7 mouse cellular contexts compared by ENCODE assay signal in the genomic region with DNA sequence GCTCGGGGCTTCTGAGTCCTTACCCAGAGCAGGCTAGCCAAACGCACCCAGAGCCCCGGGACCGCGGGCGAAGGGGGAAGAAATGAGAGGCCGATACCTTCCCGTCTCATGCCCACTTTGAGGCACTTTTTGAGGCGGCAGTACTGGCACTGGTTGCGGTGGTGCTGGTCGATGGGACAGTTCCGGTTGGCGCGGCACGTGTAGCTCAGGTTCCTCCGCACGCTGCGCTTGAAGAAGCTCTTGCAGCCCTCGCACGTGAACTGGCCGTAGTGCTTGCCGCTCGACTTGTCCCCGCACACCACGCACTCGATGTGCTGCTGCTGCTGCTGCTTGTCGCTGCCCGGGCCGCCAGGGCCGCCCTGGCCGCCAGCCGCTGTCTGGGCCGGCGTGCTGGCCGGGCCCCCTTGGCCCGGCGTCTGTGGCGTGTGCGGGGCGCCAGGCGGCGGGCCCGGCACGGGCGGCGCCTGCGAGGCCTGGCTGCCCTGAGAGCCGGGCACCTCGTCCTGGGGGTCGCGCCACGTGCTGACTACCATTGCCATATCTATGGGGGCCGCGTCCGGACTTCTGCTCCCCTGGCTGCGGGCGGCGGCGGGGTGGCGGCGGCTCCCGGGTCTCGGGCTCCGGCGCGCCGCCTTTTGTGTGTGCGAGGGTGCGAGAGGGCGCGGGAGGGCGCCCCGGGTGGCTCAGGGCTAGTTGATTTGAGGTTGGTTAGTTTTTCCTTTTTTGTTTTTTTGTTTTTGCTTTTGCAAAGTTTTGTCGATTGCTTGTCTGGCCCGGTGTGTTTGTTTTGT. TPM values are rescaled to one million over a fixed set of nuclear protein-coding genes. Genes with fewer than 3 reads are reported as not detected.
DNase-seq lines count a peak whose midpoint lies in the region; ATAC-seq and TF ChIP-seq lines count a peak whose summit lies in the region.

No protein-coding gene starts in this region.

- no peak for TF ChIP-seq CTCF in spleen, adult 2 months (IDR thresholded peaks at IDR 0.05; ENCODE audit: extremely low read depth, insufficient read depth, insufficient read length, insufficient replicate concordance)

- H3K4me1 ChIP-seq in spleen, adult 2 months (ENCODE audit: control insufficient read depth, insufficient read depth, insufficient read length) = no peaks in the 10 kb centered on the region
- peaks cover 3% of the 10 kb centered on the region for H3K4me1 ChIP-seq in hindbrain, embryonic 11.5 days (replicated peaks; ENCODE audit: control insufficient read depth, insufficient read depth, low read length)
- peaks cover 22% of the 10 kb centered on the region for H3K4me1 ChIP-seq in limb, embryonic 14.5 days (ENCODE audit: control insufficient read depth, insufficient read depth, low read length)

- peak overlapping the region; percentile 49; the same call in 1 of the 2 replicates for H3K4me3 ChIP-seq in spleen, adult 2 months (ENCODE audit: extremely low read depth, insufficient read depth, insufficient read length)
- H3K4me3 ChIP-seq in hindbrain, embryonic 11.5 days (ENCODE audit: low read depth, low read length) = peak overlapping the region; percentile 92
- H3K4me3 ChIP-seq in limb, embryonic 14.5 days (replicated peaks; ENCODE audit: low read length) = peak overlapping the region; percentile 81

- H3K27ac ChIP-seq in spleen, adult 2 months (ENCODE audit: insufficient read depth, low read length) = peak overlapping the region; percentile 34
- peak overlapping the region; percentile 100 for H3K27ac ChIP-seq in hindbrain, embryonic 11.5 days (ENCODE audit: low read depth, low read length)
- peak overlapping the region; percentile 99 for H3K27ac ChIP-seq in limb, embryonic 14.5 days (replicated peaks; ENCODE audit: low read depth, low read length)

- peak overlapping the region; percentile 91 for H3K4me2 ChIP-seq in hindbrain, embryonic 11.5 days (replicated peaks; ENCODE audit: low read depth, low read length)
- peak overlapping the region; percentile 88 for H3K4me2 ChIP-seq in limb, embryonic 14.5 days (replicated peaks; ENCODE audit: low read depth, low read length, severe bottlenecking)

- H3K9me3 ChIP-seq in hindbrain, embryonic 11.5 days (ENCODE audit: control insufficient read depth, low read length) = no peaks in the 10 kb centered on the region
- no peaks in the 10 kb centered on the region for H3K9me3 ChIP-seq in limb, embryonic 14.5 days (ENCODE audit: control insufficient read depth, low read length)

- H3K27me3 ChIP-seq in spleen, adult 2 months (ENCODE audit: control insufficient read depth, insufficient read depth, low read length) = peaks cover 16% of the 10 kb centered on the region
- no peaks in the 10 kb centered on the region for H3K27me3 ChIP-seq in hindbrain, embryonic 11.5 days (ENCODE audit: control insufficient read depth, insufficient read depth, low read length)
- H3K27me3 ChIP-seq in limb, embryonic 14.5 days (ENCODE audit: control insufficient read depth, insufficient read depth, low read length) = peaks cover 6% of the 10 kb centered on the region; the same call in 1 of the 2 replicates

- no peak for ATAC-seq in hindbrain, embryonic 11.5 days (ENCODE audit: low FRiP score)
- ATAC-seq in limb, embryonic 14.5 days (ENCODE audit: low FRiP score, low read depth) = no peak

- no peak for TF ChIP-seq POLR2A in spleen, adult 2 months (IDR thresholded peaks at IDR 0.05; ENCODE audit: low read depth, low read length)
- TF ChIP-seq POLR2A in limb, embryonic 14.5 days (IDR thresholded peaks at IDR 0.05; ENCODE audit: borderline replicate concordance, extremely low read depth, insufficient read depth, insufficient read length) = no peak

- no peak for DNase-seq in spleen, adult 2 months (ENCODE audit: low read depth in 1 of 2, low spot score in 2 of 2)
- DNase-seq in spleen, adult 18-20 months = no peak
- peak; percentile 61 for DNase-seq in embryo, embryonic 9.5 days (ENCODE audit: extremely low spot score)
- peak; percentile 70 for DNase-seq in hindbrain, embryonic 11.5 days (ENCODE audit: low spot score)
- DNase-seq in limb, embryonic 14.5 days (ENCODE audit: low spot score) = no peak
- DNase-seq in ovary, postnatal 36 days (ENCODE audit: low spot score) = peak; percentile 54
- DNase-seq in frontal cortex, adult 2 months (ENCODE audit: extremely low spot score in 1 of 2, low spot score in 1 of 2) = no peak

- H3K9ac ChIP-seq in hindbrain, embryonic 11.5 days (ENCODE audit: low read depth, low read length) = peak overlapping the region; percentile 100
- peak overlapping the region; percentile 98 for H3K9ac ChIP-seq in limb, embryonic 14.5 days (ENCODE audit: low read depth, low read length, severe bottlenecking)

- WGBS in spleen, adult 2 months = 5% methylated on average over 75 of the region's 75 CpGs
- WGBS in hindbrain, embryonic 11.5 days = under 1% methylated on average over 64 of the region's 75 CpGs
- WGBS in limb, embryonic 14.5 days = 0% methylated on average over 52 of the region's 75 CpGs

- H3K36me3 ChIP-seq in spleen, adult 2 months (ENCODE audit: control insufficient read depth, insufficient read depth, low read length) = no peaks in the 10 kb centered on the region
- H3K36me3 ChIP-seq in hindbrain, embryonic 11.5 days (ENCODE audit: control insufficient read depth, insufficient read depth, low read length) = peaks cover 2% of the 10 kb centered on the region; the same call in 1 of the 2 replicates
- peaks cover 34% of the 10 kb centered on the region for H3K36me3 ChIP-seq in limb, embryonic 14.5 days (ENCODE audit: control insufficient read depth, insufficient read depth, low read length)

RNA-seq across cellular contexts. Expression of gene Nr2f2, which starts 6.5 kb away (rescaled TPM):
- 84.6 and 134 TPM in 2 replicates for polyA plus RNA-seq in spleen, adult 2 months (2012; rRNA removed)
- 95.6 and 120 TPM in 2 replicates for polyA plus RNA-seq in hindbrain, embryonic 11.5 days (2014; fragmentation: Nextera tagmentation; extraction: Ambion mirVana)
- 80.2 and 134 TPM in 2 replicates for polyA plus RNA-seq in limb, embryonic 14.5 days (2012; rRNA removed)
- polyA plus RNA-seq in limb, embryonic 14.5 days (2014; fragmentation: Nextera tagmentation; extraction: Ambion mirVana) = 54.7 and 60.8 TPM in 2 replicates
- polyA plus RNA-seq in frontal cortex, adult 2 months (2012; rRNA removed) = 29.0 and 30.2 TPM in 2 replicates

Comparison
In these comparisons a context has a peak if more than half of its experiments do, and no peak if none do; other contexts are left out.
1. DNase-seq: peak in embryo, embryonic 9.5 days (single experiment), hindbrain, embryonic 11.5 days (single experiment) and ovary, postnatal 36 days (single experiment); none in spleen, adult 2 months (0 of 2), spleen, adult 18-20 months (0 of 2), limb, embryonic 14.5 days (single experiment) and frontal cortex, adult 2 months (0 of 2).
2. H3K27ac ChIP-seq: peak in every context shown above with its lines; median percentile 100 in hindbrain, embryonic 11.5 days; 99 in limb, embryonic 14.5 days; 34 in spleen, adult 2 months.
3. Peak in every context shown above with its lines, with median percentiles within 50 percentile points of each other: H3K4me3 ChIP-seq.